Mouse (Mus musculus) frontal cortex, postnatal 36 days (tissue): ENCODE measurements around the gene Uaca.
"Not testable (repeated sequence)": the region's sequence is repeated elsewhere in the genome, so short reads cannot be mapped to it uniquely, and the experiment has no call there.

Experiments
- DNase-seq, 2 experiments: peaks; one replicate each; pipeline ENCODE4 v3.0.0; 2022; ENCODE audit warnings: low spot score in 2 of 2

The Uaca gene

DNA sequence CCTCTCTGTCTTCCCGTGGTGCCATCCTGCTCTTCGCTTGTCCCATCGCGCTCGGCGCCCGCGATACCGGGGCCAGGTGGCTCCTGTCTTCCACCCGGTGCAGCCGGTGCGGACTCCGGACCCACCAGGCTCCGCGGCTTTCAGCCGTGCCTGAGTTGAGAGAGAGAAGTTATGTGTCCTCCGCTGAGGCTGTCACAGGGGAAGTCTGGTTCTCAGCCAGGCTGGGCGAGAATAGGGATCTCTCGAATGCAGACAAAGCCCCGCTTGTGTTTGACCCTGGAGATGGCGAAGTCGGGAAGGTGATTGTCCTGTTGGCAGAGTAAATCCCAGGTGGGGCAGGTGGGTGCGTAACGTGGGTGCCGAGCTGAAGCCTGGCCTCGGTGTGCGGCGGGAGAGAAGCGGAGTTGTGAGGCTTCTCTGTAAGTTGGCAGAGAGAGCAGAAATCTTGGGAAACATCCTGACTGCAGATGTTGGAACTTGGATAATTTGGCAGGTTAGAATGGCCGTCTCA is 554 bp downstream of the Uaca start:
- peak in 1 of 2 experiments; percentile 3 for DNase-seq

GRCm38 (mm10) chr9:60796076-60796475 is 1.7 kb downstream of the Uaca start:
- DNase-seq, result peak; percentile 17 to 44

- no peak for DNase-seq
Measured at GRCm38 (mm10) chr9:60797126-60797525, 2.8 kb downstream of the Uaca start.

DNA sequence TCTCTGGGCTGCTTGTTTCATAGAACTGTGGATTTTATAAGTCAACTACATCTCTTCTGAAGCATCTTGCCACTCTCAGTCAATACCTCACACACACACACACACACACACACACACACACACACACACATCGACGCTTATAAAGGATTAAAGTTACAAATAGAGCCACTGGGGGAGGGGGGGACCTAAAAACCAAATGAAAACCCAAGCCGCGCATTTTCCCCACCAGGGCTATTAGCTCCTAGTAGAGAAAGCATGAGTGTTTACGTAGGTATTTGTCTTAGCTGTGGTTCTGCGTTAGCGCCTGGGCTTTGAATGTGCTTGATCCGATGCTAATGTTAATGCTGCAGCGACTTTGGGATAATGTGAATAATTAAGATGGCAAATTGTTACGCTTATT is 4.7 kb downstream of the Uaca start:
- DNase-seq, result no peak

GRCm38 (mm10) chr9:60800663-60801382 is 6.5 kb downstream of the Uaca start:
- DNase-seq, result no peak

GRCm38 (mm10) chr9:60801746-60802145 is 7.4 kb downstream of the Uaca start:
- no peak for DNase-seq

- DNase-seq, result no peak
Measured at GRCm38 (mm10) chr9:60802341-60802740, 8.0 kb downstream of the Uaca start.

- no peak for DNase-seq
Measured at GRCm38 (mm10) chr9:60806021-60806420, 11.7 kb downstream of the Uaca start.

DNA sequence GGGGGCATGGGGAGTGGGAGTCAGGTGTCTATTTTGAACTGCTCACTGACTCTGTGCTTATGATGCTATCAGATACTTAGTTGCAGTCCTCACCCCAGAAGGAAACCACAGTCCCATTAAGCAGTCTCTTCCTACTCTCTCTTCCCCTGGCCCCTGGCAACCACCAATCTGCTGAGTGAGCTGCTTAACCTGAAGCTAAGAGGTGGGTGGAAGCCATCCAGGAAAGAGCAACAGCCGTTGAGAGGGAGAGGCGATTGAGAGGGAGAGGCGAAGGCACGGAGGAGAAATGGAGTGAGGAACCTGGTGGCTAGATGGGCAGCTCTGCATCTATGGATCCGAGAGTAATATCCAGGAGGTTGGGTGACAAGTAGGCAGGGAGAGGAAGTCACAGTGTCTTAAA is 13.7 kb downstream of the Uaca start:
- no peak for DNase-seq

DNA sequence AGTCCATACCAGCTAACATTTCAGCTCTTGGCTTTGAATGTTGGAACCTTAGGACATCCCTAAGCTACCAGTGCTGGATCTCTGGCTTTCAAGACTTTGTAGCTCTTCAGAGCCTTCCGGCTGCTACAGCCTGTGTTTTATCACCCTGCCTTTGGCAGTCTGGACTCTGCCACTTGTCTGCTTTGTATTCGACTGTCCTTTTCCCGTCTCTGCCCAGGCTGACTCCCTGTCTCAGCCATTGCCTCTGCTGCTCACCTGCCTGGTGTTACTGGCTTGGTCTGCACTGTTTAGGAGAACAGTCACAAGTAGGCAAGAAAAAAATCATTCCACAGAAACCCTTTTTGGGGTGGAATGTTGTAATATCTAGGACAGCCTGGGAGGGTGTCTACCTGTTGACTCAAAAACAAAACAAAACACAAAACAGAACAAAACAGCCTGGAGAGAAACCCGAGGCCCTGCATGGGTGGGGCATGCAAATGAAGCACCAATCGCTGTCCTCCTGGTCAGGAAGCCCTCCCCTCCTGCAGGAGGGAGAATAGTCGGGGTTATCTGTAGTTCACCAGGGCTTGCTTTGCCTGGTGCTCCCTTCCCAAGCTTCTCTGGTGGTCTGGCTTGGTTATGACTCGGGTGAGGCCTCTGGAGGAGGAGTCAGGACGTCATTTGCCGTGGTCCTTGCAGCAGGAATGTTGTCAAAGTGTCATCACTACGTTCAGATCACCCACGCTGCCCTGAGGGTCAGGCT is 19.0 kb downstream of the Uaca start:
- no peak for DNase-seq

DNA sequence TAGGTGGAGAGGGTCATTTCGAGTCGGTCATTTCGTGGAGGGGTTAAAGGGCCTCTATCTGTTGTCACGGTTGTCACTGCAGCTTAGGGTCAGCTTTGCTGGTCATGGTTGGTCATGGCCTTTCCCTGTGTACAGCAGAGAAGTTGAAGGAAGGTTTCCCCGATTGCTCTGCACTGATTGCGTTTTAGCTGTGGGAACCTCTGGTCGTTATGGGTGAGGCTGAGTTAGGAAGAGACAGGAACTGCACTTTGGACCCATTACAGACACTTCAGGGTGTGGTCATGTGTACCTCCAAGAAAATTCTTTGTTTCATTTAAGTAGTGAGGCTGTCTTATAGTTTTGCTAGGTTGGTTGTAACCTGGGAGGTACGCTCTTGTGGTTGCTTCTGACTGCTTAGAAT is 21.2 kb downstream of the Uaca start:
- no peak for DNase-seq

DNA sequence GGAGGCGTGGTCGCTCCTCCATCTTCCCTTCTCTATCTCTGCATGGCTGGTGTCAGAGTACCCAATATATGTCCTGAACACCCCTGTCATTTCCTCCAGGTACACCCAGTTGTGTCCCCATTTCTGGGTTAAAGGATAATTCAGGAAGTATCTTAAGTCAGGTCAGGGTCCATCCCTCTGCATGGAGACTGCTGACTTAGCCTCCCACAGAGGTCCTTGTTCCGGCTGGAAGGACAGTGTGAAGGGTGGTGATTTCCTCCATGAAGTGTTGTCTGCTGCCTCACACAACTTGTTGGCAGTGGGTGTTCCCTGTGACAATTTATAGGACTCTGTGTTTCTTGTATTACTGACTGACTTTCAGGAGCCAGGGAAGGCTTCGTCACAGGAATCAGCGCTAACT is 23.2 kb downstream of the Uaca start:
- no peak for DNase-seq

DNA sequence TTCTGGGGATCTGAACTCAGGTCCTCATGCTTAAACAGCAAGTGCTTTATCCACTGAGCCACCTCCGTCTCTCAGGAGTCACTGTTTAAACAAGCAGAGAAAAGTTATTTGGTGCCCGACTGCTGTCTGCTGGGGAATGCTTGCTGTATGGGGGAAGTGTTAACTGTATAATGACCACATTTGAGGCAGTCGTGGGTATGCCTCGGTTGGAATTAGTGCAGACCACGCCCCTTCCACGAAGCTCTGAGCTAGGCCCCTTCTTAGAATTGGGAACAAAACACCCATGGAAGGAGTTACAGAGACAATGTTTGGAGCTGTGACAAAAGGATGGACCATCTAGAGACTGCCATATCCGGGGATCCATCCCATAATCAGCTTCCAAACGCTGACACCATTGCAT is 24.2 kb downstream of the Uaca start:
- not testable (repeated sequence) for DNase-seq

DNA sequence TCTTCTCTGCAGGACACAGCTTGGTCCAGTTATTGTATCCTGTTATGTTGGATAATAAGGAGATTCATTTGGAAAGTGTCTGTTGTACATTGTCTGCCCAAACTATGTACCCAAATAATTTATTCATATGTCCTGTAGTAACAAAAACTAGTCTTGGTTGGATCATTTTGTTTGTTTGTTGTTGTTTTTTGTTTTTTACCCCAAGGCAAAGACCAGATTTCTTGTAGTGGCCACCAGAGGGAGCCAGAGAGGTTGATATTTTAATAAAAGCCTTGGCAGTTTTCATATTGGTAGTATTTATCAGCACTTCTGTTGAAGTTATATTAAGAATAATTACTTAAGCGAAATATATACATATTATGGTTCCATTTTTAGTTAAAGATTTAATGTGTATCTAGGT is 25.0 kb downstream of the Uaca start:
- DNase-seq, result peak in 1 of 2 experiments; percentile 12

DNA sequence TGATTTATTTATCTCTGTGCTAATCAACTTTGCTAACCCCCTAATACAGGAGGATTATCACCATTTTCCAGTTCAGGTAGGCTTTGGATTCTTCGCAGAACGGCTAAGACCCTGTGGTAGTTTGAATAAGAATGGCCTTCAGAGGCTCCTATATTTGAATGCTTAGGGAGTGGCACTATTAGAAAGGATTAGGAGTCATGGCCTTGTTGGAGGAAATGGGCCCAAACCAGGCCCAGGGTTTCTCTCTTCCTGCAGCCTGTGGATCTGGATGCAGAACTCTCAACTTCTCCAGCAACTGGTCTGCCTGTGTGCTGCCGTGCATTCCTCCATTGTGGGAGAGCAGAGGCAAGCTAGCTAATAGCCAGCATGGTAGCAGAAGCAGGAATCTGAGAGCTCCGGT is 27.2 kb downstream of the Uaca start:
- DNase-seq, result no peak

DNA sequence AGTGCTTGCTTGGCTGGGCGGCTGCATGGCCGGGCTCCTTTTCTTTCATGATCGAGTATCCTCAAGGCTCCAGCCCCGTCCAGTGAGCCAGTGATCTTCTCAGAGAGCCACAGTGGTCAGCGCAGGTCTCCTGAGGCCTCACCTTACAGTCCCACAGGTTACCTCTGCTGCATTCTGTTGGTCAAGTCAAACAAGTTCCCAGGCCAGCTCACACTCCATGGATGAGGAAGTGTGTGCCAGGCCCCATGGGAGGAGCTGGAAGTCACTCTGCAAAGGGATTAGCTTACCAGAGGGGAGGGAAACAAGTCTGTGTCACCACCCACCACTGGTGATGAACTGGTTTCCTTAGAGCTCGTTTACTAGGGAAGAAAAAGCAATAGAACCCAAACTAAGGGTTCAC is 28.3 kb downstream of the Uaca start:
- no peak for DNase-seq

- no peak for DNase-seq
Measured at GRCm38 (mm10) chr9:60825506-60825905, 31.2 kb downstream of the Uaca start.

GRCm38 (mm10) chr9:60826759-60827158 is 32.4 kb downstream of the Uaca start:
- no peak for DNase-seq

- DNase-seq, result no peak
Measured at GRCm38 (mm10) chr9:60828196-60828595, 33.9 kb downstream of the Uaca start.

- DNase-seq, result no peak
Measured at GRCm38 (mm10) chr9:60829610-60830009, 35.3 kb downstream of the Uaca start.

GRCm38 (mm10) chr9:60830079-60830478 is 35.7 kb downstream of the Uaca start:
- no peak for DNase-seq

- DNase-seq, result no peak
Measured at GRCm38 (mm10) chr9:60832233-60832632, 37.9 kb downstream of the Uaca start.

- no peak for DNase-seq
Measured at GRCm38 (mm10) chr9:60836151-60836550, 41.8 kb downstream of the Uaca start.
